Mouse (Mus musculus) midbrain, embryonic 15.5 days (tissue): ENCODE results near the gene Cpne8. TPM values are rescaled to one million over a fixed set of nuclear protein-coding genes. Genes with fewer than 3 reads are reported as not detected.
A peak's percentile ranks its signal among the peaks of the same experiment; 100 is the strongest.

Source experiments
- ATAC-seq: fragments of 200-750 bp; cut with Nextera tagmentation; replicated peaks from 2 replicates; pipeline ENCODE4 v1.8.0; 2017; ENCODE audit warnings: moderate TSS enrichment
- H3K27ac ChIP-seq: fragments of 300-500 bp; sonication (generic); 2 replicates; pipeline ENCODE4 v1.5.1; 2015; ENCODE audit warnings: mild to moderate bottlenecking, inconsistent platforms
- H3K27me3 ChIP-seq: fragments of 300-500 bp; sonication (generic); replicated peaks from 2 replicates; pipeline ENCODE4 v1.6.1; 2015; ENCODE audit warnings: inconsistent platforms
- H3K36me3 ChIP-seq: fragments of 300-500 bp; sonication (generic); replicated peaks from 2 replicates; pipeline ENCODE4 v1.6.1; 2015; ENCODE audit warnings: inconsistent platforms
- H3K4me1 ChIP-seq: fragments of 300-500 bp; sonication (generic); 2 replicates; pipeline ENCODE4 v1.6.1; 2015; ENCODE audit warnings: inconsistent platforms
- H3K4me2 ChIP-seq: fragments of 300-500 bp; sonication (generic); 2 replicates; pipeline ENCODE4 v1.6.1; 2015; ENCODE audit warnings: inconsistent platforms, mild to moderate bottlenecking, moderate library complexity
- H3K4me3 ChIP-seq: fragments of 300-500 bp; sonication (generic); 2 replicates; pipeline ENCODE4 v1.5.1; 2015; ENCODE audit warnings: mild to moderate bottlenecking, inconsistent platforms
- H3K9ac ChIP-seq: fragments of 300-500 bp; sonication (generic); 2 replicates; pipeline ENCODE4 v1.6.1; 2015; ENCODE audit warnings: mild to moderate bottlenecking, inconsistent platforms
- H3K9me3 ChIP-seq: fragments of 300-500 bp; sonication (generic); 2 replicates; pipeline ENCODE4 v1.6.1; 2016; ENCODE audit warnings: inconsistent platforms
- WGBS: fragments of 180-500 bp; shearing (Covaris S2); methylation state at CpG from one replicate; pipeline ENCODE4 v1.1.7; 2015; ENCODE audit warnings: mixed read lengths; 5-methylcytosine and 5-hydroxymethylcytosine counted together
- polyA plus RNA-seq: library from polyadenylated mRNA; unstranded; fragments of >200 nt; fragmentation: Nextera tagmentation; extraction: Ambion mirVana; gene quantifications from 2 replicates; pipeline ENCODE4 v1.2.1, GENCODE M21; 2015

The Cpne8 gene
- 13.1 and 13.8 TPM in 2 replicates for polyA plus RNA-seq

DNA sequence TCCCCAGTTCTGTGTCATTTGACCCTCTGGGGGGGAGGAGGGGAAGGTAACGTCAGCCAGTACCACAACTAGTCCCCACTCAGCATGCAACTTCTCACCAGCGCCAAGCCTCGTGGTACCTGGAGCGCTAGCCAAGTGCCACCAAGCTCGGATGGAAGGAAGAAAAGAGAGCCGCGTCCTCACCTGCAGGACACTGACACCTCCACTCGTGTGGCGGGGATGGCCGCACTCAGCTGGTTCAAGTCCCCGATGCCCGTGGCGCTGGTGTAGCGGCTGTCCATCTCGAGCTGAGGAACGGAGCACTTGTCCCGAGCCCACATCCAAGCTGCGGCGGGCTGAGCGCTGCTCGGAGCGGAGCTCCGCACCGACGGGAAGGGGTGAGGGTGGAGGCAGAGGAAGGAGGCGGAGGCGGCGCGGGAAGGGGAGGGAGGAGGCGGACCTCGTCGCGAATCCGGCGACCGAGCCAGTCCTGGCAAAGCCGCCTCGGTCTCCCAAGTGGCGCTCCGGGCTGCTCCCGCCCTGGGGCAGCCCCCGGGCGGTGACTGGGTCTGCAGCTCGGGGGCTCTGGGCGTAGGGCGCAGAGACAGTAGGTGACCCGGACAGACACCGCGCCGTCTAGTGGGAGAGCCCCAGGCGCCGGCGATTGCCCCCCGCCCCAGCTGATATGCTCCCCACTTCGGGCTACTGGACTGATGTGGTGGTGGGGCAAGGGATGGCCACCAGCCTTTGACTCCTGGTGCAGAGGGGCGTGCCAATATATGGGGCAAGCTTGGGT, at the start of gene Cpne8:
Gene Cpne8 (minus strand): TSS at position 448 of the 775 bp plus-strand sequence.
- Histone ChIP-seq H3K27ac (peak within 1 kb of the TSS; percentile 34; the same call in 1 of the 2 replicates), H3K4me2 (peak within 1 kb of the TSS; percentile 98), H3K27me3 (no peaks in the 10 kb centered on the region), H3K4me1 (peaks cover 14% of the 10 kb centered on the region), H3K36me3 (no peaks in the 10 kb centered on the region), H3K9me3 (no peaks in the 10 kb centered on the region), H3K4me3 (peak within 1 kb of the TSS; percentile 71), H3K9ac (peak within 1 kb of the TSS; percentile 61)
- under 1% methylated on average over 51 of the region's 56 CpGs for WGBS
- ATAC-seq = peak; percentile 85

DNA sequence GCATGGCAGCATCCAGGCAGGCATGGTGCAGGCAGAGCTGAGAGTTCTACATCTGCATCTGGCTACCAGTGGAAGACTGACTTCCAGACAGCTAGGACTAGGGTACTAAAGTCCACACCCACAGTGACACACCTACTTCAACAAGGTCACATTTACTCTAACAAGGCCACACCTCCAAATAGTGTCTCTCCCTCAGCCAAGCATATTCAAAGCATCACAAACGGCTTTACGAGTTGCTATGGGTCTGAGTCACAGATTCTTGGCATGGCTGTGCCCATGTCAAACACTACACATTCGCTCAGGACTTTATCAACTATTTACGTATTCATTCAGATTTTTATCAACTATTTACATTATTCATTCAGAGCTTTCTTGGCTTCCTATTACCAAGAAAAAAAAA, 38.5 kb upstream of the Cpne8 start:
- 90% methylated on average over 4 of the region's 4 CpGs for WGBS
- Histone ChIP-seq H3K4me1 (no peaks in the 10 kb centered on the region), H3K27me3 (no peaks in the 10 kb centered on the region), H3K36me3 (no peaks in the 10 kb centered on the region), H3K4me2 (no peak overlapping the region), H3K9ac (no peak overlapping the region), H3K9me3 (no peaks in the 10 kb centered on the region), H3K27ac (no peak overlapping the region), H3K4me3 (no peak overlapping the region)
- no peak for ATAC-seq

DNA sequence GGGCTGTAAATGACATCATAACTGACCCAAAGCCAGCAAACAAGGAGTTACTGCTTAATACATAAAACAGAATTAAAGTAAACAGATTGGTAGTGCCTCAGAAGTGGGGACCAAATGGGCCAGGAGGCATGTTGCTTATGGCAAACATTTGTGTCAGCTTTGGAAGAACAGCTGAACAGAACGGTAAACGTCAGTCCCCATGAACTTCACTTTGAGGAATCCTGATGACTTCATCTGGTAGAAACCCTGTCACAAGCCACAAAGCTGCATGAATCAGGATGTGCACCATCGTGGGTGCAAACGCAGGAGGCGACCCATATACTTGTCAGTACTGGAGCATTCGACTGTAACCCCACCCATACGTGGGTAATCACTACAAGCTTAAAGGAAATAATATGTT, 30.1 kb upstream of the Cpne8 start:
- H3K27me3 ChIP-seq = no peaks in the 10 kb centered on the region
- no peaks in the 10 kb centered on the region for H3K4me1 ChIP-seq
- H3K36me3 ChIP-seq = no peaks in the 10 kb centered on the region
- no peak overlapping the region for H3K27ac ChIP-seq
- H3K9ac ChIP-seq = no peak overlapping the region
- H3K9me3 ChIP-seq = no peaks in the 10 kb centered on the region
- no peak overlapping the region for H3K4me3 ChIP-seq
- H3K4me2 ChIP-seq = no peak overlapping the region
- no peak for ATAC-seq
- WGBS = 85% methylated on average over 7 of the region's 7 CpGs

DNA sequence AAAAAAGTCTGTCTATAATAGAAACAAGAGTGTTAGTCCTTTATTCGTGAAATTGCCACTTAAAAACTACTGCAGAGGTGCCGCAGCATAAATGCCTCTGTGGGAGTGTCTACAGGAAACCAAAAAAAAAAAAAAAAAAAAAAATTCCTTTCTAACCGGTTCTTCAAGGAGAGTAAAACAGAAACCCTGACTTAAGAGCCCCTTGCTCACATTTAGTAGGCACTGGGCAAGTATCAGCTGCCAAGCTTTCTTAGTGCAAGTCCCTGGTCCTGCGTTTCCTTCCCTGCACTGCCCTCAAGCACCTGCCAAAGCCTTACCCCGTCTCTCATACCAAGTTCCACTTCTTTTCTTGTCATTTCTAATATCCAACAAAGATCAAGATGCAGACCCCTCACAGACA, 25.1 kb upstream of the Cpne8 start:
- WGBS = 75% methylated on average over 5 of the region's 5 CpGs
- Histone ChIP-seq H3K4me3 (no peak overlapping the region), H3K9ac (no peak overlapping the region), H3K27ac (no peak overlapping the region), H3K4me2 (no peak overlapping the region), H3K36me3 (no peaks in the 10 kb centered on the region), H3K4me1 (no peaks in the 10 kb centered on the region; the same call in 1 of the 2 replicates), H3K9me3 (no peaks in the 10 kb centered on the region), H3K27me3 (no peaks in the 10 kb centered on the region)
- no peak for ATAC-seq

DNA sequence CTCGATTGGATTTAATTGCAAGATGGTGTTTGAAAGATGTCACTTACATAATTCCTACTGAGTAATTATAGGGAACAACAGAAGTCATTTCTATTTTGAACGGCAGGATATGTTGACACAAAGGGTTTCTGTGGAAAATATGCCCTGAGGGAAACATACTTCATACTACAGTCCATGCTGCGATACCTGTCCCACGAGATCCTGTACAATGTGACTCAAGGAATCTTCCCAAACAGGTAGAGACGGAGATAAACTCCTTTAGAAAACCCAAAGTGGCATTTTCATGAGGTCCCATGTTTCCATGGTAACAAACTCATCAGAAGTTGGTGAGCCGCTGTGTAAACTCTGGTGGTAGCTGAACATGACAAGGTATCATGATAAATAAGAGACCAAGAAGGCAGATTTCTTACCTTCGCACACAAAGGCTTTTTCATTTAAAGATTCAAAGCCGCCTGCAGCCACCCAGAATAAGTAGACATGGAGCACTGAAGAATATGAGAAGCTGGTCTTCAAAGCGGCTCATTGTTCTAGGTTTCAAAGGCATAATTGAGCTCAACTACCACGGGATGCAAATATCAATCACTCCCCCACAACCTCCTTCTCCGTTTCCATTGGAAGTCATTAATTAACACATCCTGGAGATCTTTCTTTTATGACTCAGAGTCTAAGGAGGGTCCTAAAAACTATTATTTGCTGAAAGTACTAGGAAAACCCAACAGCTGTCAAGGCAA, 24.4 kb upstream of the Cpne8 start:
- 60% methylated on average over 11 of the region's 11 CpGs for WGBS
- no peak overlapping the region for H3K4me3 ChIP-seq
- no peak overlapping the region for H3K4me2 ChIP-seq
- H3K9ac ChIP-seq = no peak overlapping the region
- H3K4me1 ChIP-seq = no peaks in the 10 kb centered on the region; the same call in 1 of the 2 replicates
- no peaks in the 10 kb centered on the region for H3K9me3 ChIP-seq
- no peaks in the 10 kb centered on the region for H3K27me3 ChIP-seq
- H3K27ac ChIP-seq = no peak overlapping the region
- no peaks in the 10 kb centered on the region for H3K36me3 ChIP-seq
- ATAC-seq = no peak

DNA sequence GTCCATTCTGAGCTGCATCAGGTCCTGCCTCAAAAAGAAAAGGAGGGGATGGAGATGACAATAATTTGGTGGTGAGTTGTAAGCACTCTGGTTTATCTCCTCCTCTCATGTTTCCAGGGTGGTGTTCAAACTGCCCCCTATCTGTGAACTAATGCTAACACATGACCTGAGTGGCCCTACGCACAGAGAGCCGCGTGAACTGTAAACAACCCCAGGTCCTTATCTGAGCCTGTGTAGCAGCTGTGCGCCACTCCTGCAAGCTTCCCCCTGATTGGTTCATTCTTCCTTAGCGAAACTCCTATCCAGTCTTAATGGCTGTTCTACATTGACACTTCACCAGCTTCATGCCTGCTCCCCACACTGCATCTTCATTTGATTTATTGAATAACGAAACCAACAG, 7.5 kb upstream of the Cpne8 start:
- Histone ChIP-seq H3K4me1 (no peaks in the 10 kb centered on the region), H3K36me3 (no peaks in the 10 kb centered on the region), H3K9ac (no peak overlapping the region), H3K4me2 (no peak overlapping the region), H3K27ac (no peak overlapping the region), H3K9me3 (no peaks in the 10 kb centered on the region), H3K27me3 (no peaks in the 10 kb centered on the region), H3K4me3 (no peak overlapping the region)
- no peak for ATAC-seq
- WGBS = 94% methylated on average over 6 of the region's 6 CpGs

DNA sequence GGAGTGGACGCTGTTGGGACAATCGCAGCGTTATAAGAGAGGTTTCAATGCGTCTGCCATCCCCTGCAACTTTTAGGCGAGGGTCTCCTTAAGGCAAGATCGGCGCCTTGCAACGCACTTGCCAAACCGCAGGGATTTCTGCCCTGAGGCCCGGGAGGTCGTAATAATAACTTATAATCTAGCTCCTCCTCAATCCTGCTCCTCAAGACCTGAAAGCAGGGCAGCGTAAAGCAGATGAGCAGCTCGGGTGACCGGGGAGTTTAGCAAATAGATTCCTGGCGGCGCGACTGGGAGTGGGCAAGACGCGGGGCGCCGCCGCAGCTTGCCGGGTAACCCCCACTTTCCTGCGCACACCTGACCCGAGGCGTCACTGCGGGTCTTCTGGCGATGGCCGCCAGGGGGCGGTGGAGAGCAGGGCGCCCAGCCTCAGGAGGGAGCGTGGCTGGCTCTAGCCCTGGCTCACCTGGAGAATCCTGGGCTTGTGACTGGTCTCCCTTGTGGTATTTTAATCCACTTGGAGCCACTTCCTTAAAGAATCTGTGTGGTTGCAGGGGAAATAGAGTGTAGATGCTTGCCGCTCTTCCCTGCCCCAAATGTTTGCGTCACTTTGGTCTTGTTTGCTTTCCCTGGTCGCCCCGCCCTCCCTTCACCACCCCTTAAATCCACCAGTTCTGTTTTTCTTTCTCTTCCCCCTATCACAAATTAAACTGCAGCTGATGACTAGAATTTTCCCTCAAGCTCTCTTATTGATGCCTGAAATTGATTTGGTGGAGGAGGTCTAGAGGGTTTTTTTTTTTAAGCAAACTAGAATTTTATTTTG, 738 bp upstream of the Cpne8 start:
- Histone ChIP-seq H3K27me3 (no peaks in the 10 kb centered on the region), H3K4me3 (peak overlapping the region; percentile 71), H3K9ac (peak overlapping the region; percentile 61), H3K4me2 (peak overlapping the region; percentile 98), H3K9me3 (no peaks in the 10 kb centered on the region), H3K4me1 (peaks cover 14% of the 10 kb centered on the region), H3K27ac (peak overlapping the region; percentile 34; the same call in 1 of the 2 replicates), H3K36me3 (no peaks in the 10 kb centered on the region)
- 3% methylated on average over 36 of the region's 36 CpGs for WGBS
- ATAC-seq = peak; percentile 90

DNA sequence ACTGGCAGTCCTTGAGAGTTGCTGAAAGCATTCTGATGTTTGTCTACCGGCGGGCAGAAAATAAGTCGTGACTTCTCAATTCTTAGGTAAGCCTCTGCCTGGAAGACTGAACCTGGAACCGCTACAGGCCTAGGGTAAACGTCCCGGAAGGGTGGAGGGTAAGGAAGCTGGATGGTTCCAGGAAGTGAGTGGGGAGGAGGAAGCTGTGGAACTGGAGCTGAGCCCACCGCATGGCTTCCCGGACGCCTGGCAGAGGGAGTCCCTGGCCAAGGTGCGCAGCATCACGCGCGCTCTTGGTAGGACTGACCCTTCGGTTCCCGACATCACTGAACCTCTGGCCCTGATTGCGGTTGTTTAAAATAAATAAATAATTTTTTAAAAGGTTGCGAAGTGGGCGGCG, 744 bp downstream of the Cpne8 start:
- Histone ChIP-seq H3K4me3 (peak overlapping the region; percentile 71), H3K36me3 (no peaks in the 10 kb centered on the region), H3K9me3 (no peaks in the 10 kb centered on the region), H3K4me1 (peaks cover 14% of the 10 kb centered on the region), H3K27me3 (no peaks in the 10 kb centered on the region), H3K27ac (no peak overlapping the region), H3K4me2 (peak overlapping the region; percentile 98), H3K9ac (peak overlapping the region; percentile 61; the same call in 1 of the 2 replicates)
- ATAC-seq = 0 out of 2 replicates have a peak, but pooled peaks have one; percentile 16
- WGBS = 5% methylated on average over 19 of the region's 19 CpGs

DNA sequence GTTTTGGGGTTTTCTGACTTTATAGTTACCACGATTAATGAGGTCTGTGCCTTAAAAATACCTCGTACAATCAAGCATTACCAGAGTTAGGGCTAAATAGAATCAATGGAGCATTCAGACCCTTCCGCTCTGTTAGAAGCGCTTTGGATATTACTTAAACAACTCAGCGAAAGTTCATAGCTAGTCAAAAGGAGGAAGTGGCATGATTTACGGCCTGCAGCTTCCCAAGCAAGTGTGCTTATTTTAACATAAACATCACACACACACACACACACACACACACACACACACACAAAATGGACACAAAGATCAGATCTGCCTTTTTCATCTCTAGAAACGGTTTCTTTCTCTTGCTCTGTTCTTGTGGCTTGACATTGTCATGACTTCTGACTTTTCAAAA, 9.7 kb downstream of the Cpne8 start:
- no peak for ATAC-seq

DNA sequence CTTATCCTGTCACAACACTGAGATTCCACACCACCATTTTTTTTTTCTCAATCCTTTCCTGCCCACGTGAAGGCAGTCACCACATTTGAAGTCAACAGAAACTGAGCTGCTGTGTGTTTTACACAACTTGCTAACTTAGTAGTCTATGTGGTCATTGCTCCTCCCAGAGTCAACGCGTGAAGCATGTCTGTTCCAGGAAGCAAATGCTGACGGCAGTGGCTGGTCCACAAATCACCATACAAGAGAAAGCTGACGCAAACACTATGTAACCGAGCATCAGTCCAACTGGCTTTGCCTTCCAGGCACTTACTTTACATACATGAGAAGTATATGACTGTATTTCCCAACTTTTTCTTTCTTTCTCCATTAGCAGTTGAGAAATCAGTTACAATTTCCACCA, 12.3 kb downstream of the Cpne8 start:
- Histone ChIP-seq H3K4me2 (no peak overlapping the region), H3K36me3 (no peaks in the 10 kb centered on the region), H3K4me3 (no peak overlapping the region), H3K4me1 (no peaks in the 10 kb centered on the region), H3K27ac (no peak overlapping the region), H3K27me3 (no peaks in the 10 kb centered on the region), H3K9me3 (no peaks in the 10 kb centered on the region), H3K9ac (no peak overlapping the region)
- 85% methylated on average over 6 of the region's 6 CpGs for WGBS
- no peak for ATAC-seq

More for the DNA sequence above, 9.7 kb downstream of the Cpne8 start:
- no peaks in the 10 kb centered on the region for H3K9me3 ChIP-seq
- H3K27me3 ChIP-seq = no peaks in the 10 kb centered on the region
- H3K9ac ChIP-seq = no peak overlapping the region
- no peaks in the 10 kb centered on the region for H3K4me1 ChIP-seq
- H3K4me2 ChIP-seq = no peak overlapping the region
- no peak overlapping the region for H3K27ac ChIP-seq
- H3K36me3 ChIP-seq = no peaks in the 10 kb centered on the region
- H3K4me3 ChIP-seq = no peak overlapping the region
- 73% methylated on average over 7 of the region's 7 CpGs for WGBS

DNA sequence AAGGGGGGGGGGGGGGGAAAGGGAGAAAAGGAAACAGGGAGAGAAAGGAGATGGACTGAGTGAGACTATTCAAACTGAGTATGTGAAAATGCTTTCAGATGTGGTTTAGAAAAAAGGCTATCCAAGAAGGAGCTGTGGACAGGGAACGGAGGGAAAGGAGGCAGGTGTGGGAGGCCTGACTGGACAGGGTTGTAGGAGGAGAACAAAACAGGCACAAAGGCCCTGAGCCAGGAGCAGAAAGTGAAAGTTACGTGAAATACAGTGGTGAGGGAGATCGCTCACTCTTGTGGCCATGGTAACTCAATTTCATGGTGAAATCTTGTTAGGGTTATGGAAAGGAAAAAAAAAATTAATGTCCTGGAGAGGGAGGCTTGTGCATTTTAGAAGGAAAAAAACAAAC, 14.6 kb downstream of the Cpne8 start:
- no peaks in the 10 kb centered on the region for H3K36me3 ChIP-seq
- H3K4me1 ChIP-seq = no peaks in the 10 kb centered on the region
- no peak overlapping the region for H3K4me3 ChIP-seq
- no peak for ATAC-seq
- no peaks in the 10 kb centered on the region for H3K27me3 ChIP-seq
- no peak overlapping the region for H3K27ac ChIP-seq
- 70% methylated on average over 3 of the region's 3 CpGs for WGBS
- H3K4me2 ChIP-seq = no peak overlapping the region
- H3K9ac ChIP-seq = no peak overlapping the region
- no peaks in the 10 kb centered on the region for H3K9me3 ChIP-seq

DNA sequence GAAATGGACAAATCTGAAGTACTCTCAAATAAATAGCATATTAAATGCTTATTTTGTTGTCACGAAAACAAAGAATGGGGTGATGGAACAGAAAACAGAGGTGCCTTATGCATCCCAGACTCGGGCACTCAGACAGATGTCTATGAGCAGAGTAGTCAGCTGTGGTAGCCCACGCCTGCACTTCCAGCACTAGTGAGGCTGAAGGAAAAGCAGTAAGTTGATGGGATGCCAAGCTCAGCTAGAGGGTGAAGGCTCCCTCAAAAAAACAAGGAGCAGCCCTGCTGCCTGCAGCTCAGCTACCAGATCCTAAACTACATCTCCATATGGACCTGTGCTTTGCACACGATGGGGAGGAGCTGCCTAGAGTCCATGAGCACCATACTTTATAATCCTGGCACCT, 15.6 kb downstream of the Cpne8 start:
- Histone ChIP-seq H3K27me3 (no peaks in the 10 kb centered on the region), H3K36me3 (no peaks in the 10 kb centered on the region), H3K9ac (no peak overlapping the region), H3K4me2 (no peak overlapping the region), H3K27ac (no peak overlapping the region), H3K4me1 (no peaks in the 10 kb centered on the region), H3K4me3 (no peak overlapping the region), H3K9me3 (no peaks in the 10 kb centered on the region)
- no peak for ATAC-seq
- 79% methylated on average over 4 of the region's 4 CpGs for WGBS
